Mouse (Mus musculus) lung, postnatal 0 days (tissue): Measurements from ENCODE around the gene Klk1.

Source experiments
- CTCF ChIP-seq: IDR thresholded peaks from 2 replicates; pipeline ENCODE4 v1.5.1; 2016; ENCODE audit warnings: antibody characterized with exemption, mild to moderate bottlenecking
- EP300 ChIP-seq: IDR thresholded peaks from 2 replicates; pipeline ENCODE4 v1.6.1; 2016; ENCODE audit warnings: antibody characterized with exemption, mild to moderate bottlenecking, control low read depth

GRCm38 (mm10) chr7:44241163-44241562 lies 16.0 kb downstream of the Klk1 start:
- TF ChIP-seq CTCF, result no peak
- TF ChIP-seq EP300, result no peak
